Mouse (Mus musculus): ENCODE data around the gene Tecpr1. TPM values are rescaled to one million over a fixed set of nuclear protein-coding genes. Genes with fewer than 3 reads are reported as not detected.

Tecpr1 gene
- polyA plus RNA-seq, 1 experiment from 2014 or later, result 24.7 TPM

- no peak for ATAC-seq (ENCODE audit: insufficient read depth, low FRiP score)
- Histone ChIP-seq H3K9me3 (replicated peaks; ENCODE audit: control insufficient read depth, low read length) (no peaks in the 10 kb centered on the region), H3K27ac (ENCODE audit: low read length) (no peak overlapping the region; the same call in 1 of the 2 replicates), H3K4me1 (ENCODE audit: control insufficient read depth, insufficient read depth, low read length) (no peaks in the 10 kb centered on the region), H3K4me3 (replicated peaks; ENCODE audit: low read length) (no peak overlapping the region), H3K9ac (ENCODE audit: low read length) (no peak overlapping the region), H3K27me3 (ENCODE audit: control insufficient read depth, insufficient read depth, low read length) (no peaks in the 10 kb centered on the region), H3K36me3 (ENCODE audit: control insufficient read depth, insufficient read depth, low read length) (no peaks in the 10 kb centered on the region; the same call in 1 of the 2 replicates), H3K4me2 (ENCODE audit: low read depth, low read length) (no peak overlapping the region)
- 86% methylated on average over 7 of the region's 7 CpGs for WGBS
Observed at GRCm38 (mm10) chr5:144181249-144181648, 42.2 kb downstream of the Tecpr1 start.

GRCm38 (mm10) chr5:144178216-144178615, 45.2 kb downstream of the Tecpr1 start:
- ATAC-seq (ENCODE audit: insufficient read depth, low FRiP score), result no peak
- Histone ChIP-seq H3K27ac (ENCODE audit: low read length) (no peak overlapping the region), H3K36me3 (ENCODE audit: control insufficient read depth, insufficient read depth, low read length) (peaks cover 15% of the 10 kb centered on the region; the same call in 1 of the 2 replicates), H3K9ac (ENCODE audit: low read length) (no peak overlapping the region), H3K4me3 (replicated peaks; ENCODE audit: low read length) (no peak overlapping the region), H3K4me1 (ENCODE audit: control insufficient read depth, insufficient read depth, low read length) (no peaks in the 10 kb centered on the region), H3K4me2 (ENCODE audit: low read depth, low read length) (no peak overlapping the region), H3K27me3 (ENCODE audit: control insufficient read depth, insufficient read depth, low read length) (no peaks in the 10 kb centered on the region), H3K9me3 (replicated peaks; ENCODE audit: control insufficient read depth, low read length) (no peaks in the 10 kb centered on the region)
- 46% methylated on average over 6 of the region's 6 CpGs for WGBS

- Histone ChIP-seq H3K9ac (ENCODE audit: low read length) (no peak overlapping the region), H3K4me3 (replicated peaks; ENCODE audit: low read length) (no peak overlapping the region), H3K36me3 (ENCODE audit: control insufficient read depth, insufficient read depth, low read length) (peaks cover 18% of the 10 kb centered on the region; the same call in 1 of the 2 replicates), H3K27ac (ENCODE audit: low read length) (no peak overlapping the region), H3K27me3 (ENCODE audit: control insufficient read depth, insufficient read depth, low read length) (no peaks in the 10 kb centered on the region), H3K4me2 (ENCODE audit: low read depth, low read length) (no peak overlapping the region), H3K4me1 (ENCODE audit: control insufficient read depth, insufficient read depth, low read length) (no peaks in the 10 kb centered on the region), H3K9me3 (replicated peaks; ENCODE audit: control insufficient read depth, low read length) (no peaks in the 10 kb centered on the region)
- WGBS, result 88% methylated on average over 18 of the region's 18 CpGs
- ATAC-seq (ENCODE audit: insufficient read depth, low FRiP score), result no peak
Observed at GRCm38 (mm10) chr5:144173648-144174047, 49.8 kb downstream of the Tecpr1 start.

GRCm38 (mm10) chr5:144169275-144169975, 54.0 kb downstream of the Tecpr1 start:
- no peak overlapping the region for H3K4me2 ChIP-seq (ENCODE audit: low read depth, low read length)
- H3K4me1 ChIP-seq (ENCODE audit: control insufficient read depth, insufficient read depth, low read length), result no peaks in the 10 kb centered on the region
- WGBS, result 89% methylated on average over 8 of the region's 8 CpGs
- ATAC-seq (ENCODE audit: insufficient read depth, low FRiP score), result no peak
- H3K36me3 ChIP-seq (ENCODE audit: control insufficient read depth, insufficient read depth, low read length), result peaks cover 6% of the 10 kb centered on the region; the same call in 1 of the 2 replicates
- no peaks in the 10 kb centered on the region for H3K27me3 ChIP-seq (ENCODE audit: control insufficient read depth, insufficient read depth, low read length)
- no peak overlapping the region for H3K27ac ChIP-seq (ENCODE audit: low read length)
- H3K9ac ChIP-seq (ENCODE audit: low read length), result no peak overlapping the region
- no peaks in the 10 kb centered on the region for H3K9me3 ChIP-seq (replicated peaks; ENCODE audit: control insufficient read depth, low read length)
- no peak overlapping the region for H3K4me3 ChIP-seq (replicated peaks; ENCODE audit: low read length)

GRCm38 (mm10) chr5:144165756-144166155, 57.7 kb downstream of the Tecpr1 start:
- H3K4me3 ChIP-seq (replicated peaks; ENCODE audit: low read length), result no peak overlapping the region
- H3K4me1 ChIP-seq (ENCODE audit: control insufficient read depth, insufficient read depth, low read length), result peaks cover 3% of the 10 kb centered on the region; the same call in 1 of the 2 replicates
- no peak overlapping the region for H3K27ac ChIP-seq (ENCODE audit: low read length)
- no peak overlapping the region for H3K9ac ChIP-seq (ENCODE audit: low read length)
- H3K4me2 ChIP-seq (ENCODE audit: low read depth, low read length), result no peak overlapping the region
- no peaks in the 10 kb centered on the region for H3K9me3 ChIP-seq (replicated peaks; ENCODE audit: control insufficient read depth, low read length)
- peaks cover 3% of the 10 kb centered on the region; the same call in 1 of the 2 replicates for H3K36me3 ChIP-seq (ENCODE audit: control insufficient read depth, insufficient read depth, low read length)
- H3K27me3 ChIP-seq (ENCODE audit: control insufficient read depth, insufficient read depth, low read length), result no peaks in the 10 kb centered on the region
- no peak for ATAC-seq (ENCODE audit: insufficient read depth, low FRiP score)
- WGBS, result 81% methylated on average over 3 of the region's 3 CpGs

GRCm38 (mm10) chr5:144162813-144163517, 60.5 kb downstream of the Tecpr1 start:
- H3K4me1 ChIP-seq (ENCODE audit: control insufficient read depth, insufficient read depth, low read length), result peaks cover 18% of the 10 kb centered on the region
- no peak overlapping the region for H3K4me3 ChIP-seq (replicated peaks; ENCODE audit: low read length)
- no peaks in the 10 kb centered on the region for H3K27me3 ChIP-seq (ENCODE audit: control insufficient read depth, insufficient read depth, low read length)
- WGBS, result 64% methylated on average over 10 of the region's 10 CpGs
- H3K36me3 ChIP-seq (ENCODE audit: control insufficient read depth, insufficient read depth, low read length), result 0 out of 2 replicates have a peak, but pooled peaks cover 6% of the 10 kb centered on the region
- no peak overlapping the region for H3K4me2 ChIP-seq (ENCODE audit: low read depth, low read length)
- ATAC-seq (ENCODE audit: insufficient read depth, low FRiP score), result peak; percentile 63; the same call in 1 of the 2 replicates
- H3K9ac ChIP-seq (ENCODE audit: low read length), result no peak overlapping the region; the same call in 1 of the 2 replicates
- no peaks in the 10 kb centered on the region for H3K9me3 ChIP-seq (replicated peaks; ENCODE audit: control insufficient read depth, low read length)
- peak overlapping the region; percentile 41; the same call in 1 of the 2 replicates for H3K27ac ChIP-seq (ENCODE audit: low read length)

- Histone ChIP-seq H3K9ac (ENCODE audit: low read length) (no peak overlapping the region; the same call in 1 of the 2 replicates), H3K4me1 (ENCODE audit: control insufficient read depth, insufficient read depth, low read length) (peaks cover 18% of the 10 kb centered on the region), H3K4me2 (ENCODE audit: low read depth, low read length) (no peak overlapping the region), H3K27ac (ENCODE audit: low read length) (peak overlapping the region; percentile 41; the same call in 1 of the 2 replicates), H3K36me3 (ENCODE audit: control insufficient read depth, insufficient read depth, low read length) (0 out of 2 replicates have a peak, but pooled peaks cover 6% of the 10 kb centered on the region), H3K4me3 (replicated peaks; ENCODE audit: low read length) (no peak overlapping the region), H3K27me3 (ENCODE audit: control insufficient read depth, insufficient read depth, low read length) (no peaks in the 10 kb centered on the region), H3K9me3 (replicated peaks; ENCODE audit: control insufficient read depth, low read length) (no peaks in the 10 kb centered on the region)
- 85% methylated on average over 5 of the region's 5 CpGs for WGBS
- no peak for ATAC-seq (ENCODE audit: insufficient read depth, low FRiP score)
Observed at GRCm38 (mm10) chr5:144162080-144162812, 61.2 kb downstream of the Tecpr1 start.

GRCm38 (mm10) chr5:144159137-144159536, 64.3 kb downstream of the Tecpr1 start:
- no peaks in the 10 kb centered on the region for H3K27me3 ChIP-seq (ENCODE audit: control insufficient read depth, insufficient read depth, low read length)
- H3K9ac ChIP-seq (ENCODE audit: low read length), result no peak overlapping the region
- 81% methylated on average over 8 of the region's 8 CpGs for WGBS
- H3K4me2 ChIP-seq (ENCODE audit: low read depth, low read length), result peak overlapping the region; percentile 12; the same call in 1 of the 2 replicates
- no peaks in the 10 kb centered on the region for H3K9me3 ChIP-seq (replicated peaks; ENCODE audit: control insufficient read depth, low read length)
- 0 out of 2 replicates have a peak, but pooled peaks cover 3% of the 10 kb centered on the region for H3K36me3 ChIP-seq (ENCODE audit: control insufficient read depth, insufficient read depth, low read length)
- H3K27ac ChIP-seq (ENCODE audit: low read length), result peak overlapping the region; percentile 96
- ATAC-seq (ENCODE audit: insufficient read depth, low FRiP score), result peak; percentile 53
- H3K4me3 ChIP-seq (replicated peaks; ENCODE audit: low read length), result no peak overlapping the region
- peaks cover 18% of the 10 kb centered on the region for H3K4me1 ChIP-seq (ENCODE audit: control insufficient read depth, insufficient read depth, low read length)

Data from stomach, embryonic 16.5 days (tissue).